Mouse (Mus musculus): ENCODE data around the gene Gm17019.
"Not testable (repeated sequence)": the region's sequence is repeated elsewhere in the genome, so short reads cannot be mapped to it uniquely, and the experiment has no call there.

Gene Gm17019

DNA sequence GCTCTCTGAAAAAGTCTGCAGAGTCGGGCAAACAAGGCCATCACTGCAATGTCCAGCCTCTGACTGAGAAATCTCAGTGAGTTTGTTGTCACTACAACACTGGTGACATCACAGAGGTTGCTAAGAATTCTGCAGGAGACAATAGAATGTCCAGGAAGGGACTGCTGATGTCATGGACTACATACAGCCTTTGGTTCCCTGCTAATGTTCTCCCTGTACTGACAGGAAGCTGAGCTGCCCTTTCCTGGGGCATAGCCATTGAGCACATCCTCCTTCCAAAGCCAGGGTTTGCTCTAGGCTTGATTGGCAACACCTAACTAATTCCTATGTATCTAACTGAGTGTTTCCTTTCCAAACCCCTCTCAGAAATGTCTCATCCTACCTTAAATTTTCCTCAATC is at the start of gene Gm17019:
Gene Gm17019, minus strand, starts transcription at position 101 of the 400 bp plus-strand sequence.
- DNase-seq (ENCODE audit: extremely low read depth, low read depth, low spot score): not testable (repeated sequence)

DNA sequence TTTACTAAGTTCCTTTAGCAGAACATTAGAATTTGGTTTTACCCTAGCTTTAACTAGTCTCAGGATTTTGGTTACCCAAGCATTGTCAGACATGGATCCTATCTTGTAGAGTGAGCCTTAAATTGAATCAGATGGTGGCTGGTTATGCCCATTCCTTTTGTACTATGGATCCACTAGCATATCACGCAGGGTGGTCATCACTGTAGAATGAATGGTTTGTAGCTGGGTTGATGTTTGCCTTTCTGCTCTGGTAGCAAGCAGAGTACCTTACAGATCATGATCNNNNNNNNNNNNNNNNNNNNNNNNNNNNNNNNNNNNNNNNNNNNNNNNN is 29.6 kb upstream of the Gm17019 start:
- not testable (repeated sequence) for DNase-seq (ENCODE audit: extremely low read depth, low read depth, low spot score)

DNA sequence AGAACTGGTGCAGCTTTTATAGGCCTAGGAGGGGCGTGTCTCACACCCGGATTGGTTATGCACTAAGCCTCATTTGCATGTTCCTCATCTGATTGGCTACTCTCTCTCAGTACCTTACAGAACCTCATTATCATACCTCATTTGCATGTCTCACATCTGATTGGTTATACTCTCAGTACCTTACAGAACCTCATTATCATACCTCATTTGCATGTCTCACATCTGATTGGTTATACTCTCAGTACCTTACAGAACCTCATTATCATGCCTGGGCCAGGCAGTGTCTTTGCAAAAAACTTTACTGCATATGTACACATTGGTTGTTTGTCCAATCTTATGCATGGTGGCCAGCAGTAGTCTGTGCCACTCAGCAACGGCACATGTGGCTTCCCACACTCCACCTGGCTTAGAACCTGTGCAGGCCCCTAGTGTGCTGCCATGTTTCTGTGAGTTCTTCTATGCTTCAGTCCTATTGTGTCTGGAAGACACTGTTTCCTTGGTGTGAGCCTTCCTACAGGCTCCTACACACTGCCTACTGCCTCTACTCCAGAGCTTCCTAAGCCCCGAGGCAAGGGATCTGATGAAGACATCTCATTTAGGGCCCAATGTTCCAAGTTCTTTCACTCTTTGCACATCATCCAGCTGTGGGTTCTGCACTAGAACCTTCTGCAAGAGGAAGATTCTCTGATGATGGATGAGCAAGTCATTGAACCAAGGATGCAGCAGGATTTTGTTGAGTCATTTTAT is 29.0 kb upstream of the Gm17019 start:
- not testable (repeated sequence) for DNase-seq (ENCODE audit: extremely low read depth, low read depth, low spot score)

DNA sequence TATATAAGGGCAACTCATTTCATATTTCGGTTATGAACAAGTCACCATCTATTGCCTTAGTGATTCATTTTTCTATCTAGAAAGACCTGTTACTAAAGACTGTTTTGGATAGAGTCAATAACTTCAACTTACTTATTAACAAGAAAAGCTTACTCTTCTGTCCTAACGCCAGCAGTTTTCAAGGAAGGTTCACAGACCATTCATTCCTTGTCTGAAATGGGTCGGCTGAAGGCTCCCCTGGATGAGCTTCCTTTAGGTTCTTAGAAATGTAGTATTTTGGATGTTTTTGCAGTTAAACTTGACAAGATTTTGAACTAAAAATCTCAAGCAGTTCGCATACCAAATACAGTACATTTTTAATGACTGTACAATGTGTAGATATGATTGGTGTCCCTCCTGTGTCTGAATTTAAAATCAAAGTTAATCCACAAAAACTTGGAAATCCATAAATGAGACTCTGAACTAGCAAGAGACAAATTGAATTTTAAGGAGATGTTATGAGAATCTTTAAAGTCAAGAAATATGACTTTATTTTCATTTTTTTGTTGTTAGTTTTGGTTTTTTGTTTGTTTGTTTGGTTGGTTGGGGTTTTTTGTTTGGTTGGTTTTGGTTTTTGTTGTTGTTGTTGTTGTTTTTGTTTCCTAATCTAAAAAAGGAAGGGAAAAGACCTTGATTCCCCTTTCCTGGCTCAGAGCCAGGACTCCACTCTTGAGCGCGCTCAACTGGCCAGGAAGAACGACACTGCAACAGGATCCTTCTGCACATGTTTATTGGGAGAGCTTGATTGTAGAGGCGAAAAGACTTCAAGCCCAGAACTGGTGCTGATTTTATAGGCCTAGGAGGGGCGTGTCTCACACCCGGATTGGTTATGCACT is 21.6 kb upstream of the Gm17019 start:
- not testable (repeated sequence) for DNase-seq (ENCODE audit: extremely low read depth, low read depth, low spot score)

DNA sequence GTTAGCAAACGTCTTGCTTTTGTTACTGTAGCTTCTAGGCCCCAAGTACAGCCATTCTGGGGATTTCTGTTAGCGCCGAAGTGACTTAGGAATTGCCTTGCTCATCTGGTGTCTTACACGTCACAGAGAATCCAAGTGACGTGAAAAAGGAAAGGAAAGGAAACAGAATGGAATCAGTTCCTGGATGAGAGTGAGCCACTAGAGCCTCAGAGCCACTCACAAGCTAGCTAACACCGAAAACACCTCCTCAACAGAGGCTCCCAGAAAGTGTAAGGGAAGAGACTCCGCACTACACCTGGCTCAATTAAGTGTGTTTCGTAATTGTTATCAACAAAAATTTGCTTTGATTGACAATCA is 20.8 kb upstream of the Gm17019 start:
- not testable (repeated sequence) for DNase-seq (ENCODE audit: extremely low read depth, low read depth, low spot score)

DNA sequence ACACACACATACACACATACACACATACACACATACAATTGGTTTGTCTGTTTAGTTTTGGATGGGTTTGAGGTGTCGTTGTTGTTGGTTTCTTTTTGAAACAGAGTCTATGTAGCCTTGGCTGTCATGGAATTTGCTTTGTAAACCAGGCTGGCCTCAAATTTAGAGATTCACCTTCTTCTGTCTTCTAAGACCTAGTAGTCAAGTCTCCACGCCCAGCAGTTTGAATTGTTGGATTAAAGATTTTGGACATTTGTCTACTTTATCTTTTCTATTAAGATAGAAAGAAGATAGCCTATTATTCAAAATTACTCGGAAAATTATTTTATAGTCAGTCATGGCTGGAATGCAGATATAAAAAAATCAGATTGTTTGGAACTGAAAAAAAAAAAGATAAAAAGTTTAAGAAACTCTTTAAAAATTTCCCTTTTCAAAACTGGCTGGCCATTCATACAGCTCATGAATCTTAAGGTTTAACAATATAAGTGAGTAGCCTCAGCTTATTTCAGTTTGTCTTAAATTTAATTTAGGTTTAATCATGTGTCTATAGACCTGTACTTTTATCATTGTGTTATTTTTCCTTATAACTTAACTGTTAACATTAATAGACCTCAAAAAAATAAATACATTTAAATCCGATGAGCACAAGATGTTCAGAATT is 20.3 kb upstream of the Gm17019 start:
- not testable (repeated sequence) for DNase-seq (ENCODE audit: extremely low read depth, low read depth, low spot score)

DNA sequence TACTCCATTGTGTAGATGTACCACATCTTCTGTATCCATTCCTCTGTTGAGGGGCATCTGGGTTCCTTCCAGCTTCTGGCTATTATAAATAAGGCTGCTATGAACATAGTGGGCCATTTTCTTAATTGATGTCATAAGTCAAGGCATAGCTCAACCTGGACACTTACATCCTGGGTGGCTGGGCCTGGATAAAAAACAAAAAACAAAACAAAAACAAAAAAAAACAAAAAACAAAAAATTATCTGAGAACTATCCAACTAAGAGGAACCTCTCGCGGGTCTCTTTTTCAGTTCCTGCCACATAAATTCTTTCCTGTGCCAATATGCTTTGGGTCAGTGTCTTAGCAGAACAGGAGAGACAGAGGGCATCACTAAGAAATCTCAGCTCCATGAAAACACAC is 18.0 kb upstream of the Gm17019 start:
- DNase-seq (ENCODE audit: extremely low read depth, low read depth, low spot score): not testable (repeated sequence)

DNA sequence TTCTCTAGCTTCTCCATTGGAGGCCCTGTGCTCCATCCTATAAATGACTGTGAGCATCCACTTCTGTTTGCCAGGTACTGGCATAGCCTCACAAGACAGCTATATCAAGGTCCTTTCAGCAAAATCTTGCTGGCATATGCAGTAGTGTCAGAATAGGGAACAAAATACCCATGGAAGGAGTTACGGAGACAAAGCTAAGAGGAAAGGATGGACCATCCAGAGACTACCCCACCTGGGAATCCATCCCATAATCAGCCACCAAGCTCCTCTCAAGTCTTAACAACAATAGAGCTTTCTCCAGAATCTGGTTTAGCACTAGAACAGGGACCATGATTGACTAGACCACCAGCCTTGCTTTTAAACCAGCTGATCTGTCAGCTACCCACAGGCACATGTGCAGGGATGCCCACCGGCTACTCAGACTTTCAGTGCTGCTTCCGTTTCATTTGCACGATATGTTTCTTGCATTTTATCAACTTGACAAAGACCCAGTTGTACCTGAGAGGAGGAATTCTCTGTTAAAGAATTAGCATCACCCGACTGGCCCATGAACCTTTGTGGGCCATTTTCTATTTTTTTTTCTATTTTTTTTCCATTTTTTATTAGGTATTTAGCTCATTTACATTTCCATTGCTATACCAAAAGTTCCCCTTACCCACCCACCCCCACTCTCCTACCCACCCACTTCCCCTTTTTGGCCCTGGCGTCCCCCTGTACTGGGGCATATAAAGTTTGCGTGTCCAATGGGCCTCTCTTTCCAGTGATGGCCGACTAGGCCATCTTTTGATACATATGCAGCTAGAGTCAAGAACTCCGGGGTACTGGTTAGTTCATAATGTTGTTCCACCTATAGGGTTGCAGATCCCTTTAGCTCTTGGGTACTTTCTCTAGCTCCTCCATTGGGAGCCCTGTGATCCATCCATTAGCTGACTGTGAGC is 12.3 kb upstream of the Gm17019 start:
- not testable (repeated sequence) for DNase-seq (ENCODE audit: extremely low read depth, low read depth, low spot score)

DNA sequence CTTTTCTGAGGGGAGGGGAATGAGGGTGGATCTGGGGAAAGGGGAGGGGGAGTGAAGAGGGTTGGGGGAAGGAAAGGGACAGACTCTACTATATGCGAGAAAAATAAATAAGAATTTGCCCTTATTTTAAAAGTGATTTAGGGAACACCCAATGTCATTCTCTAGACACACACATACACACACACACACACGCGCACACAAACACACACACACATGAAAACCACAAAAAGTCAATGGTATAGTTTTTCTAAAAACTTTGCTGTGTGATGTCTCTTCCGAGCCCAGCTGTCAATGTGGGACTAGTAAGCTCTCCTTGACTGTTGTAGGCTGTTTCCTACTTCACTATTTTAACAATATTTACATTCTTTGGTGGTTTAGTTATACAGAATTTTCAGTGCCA is 8.0 kb upstream of the Gm17019 start:
- not testable (repeated sequence) for DNase-seq (ENCODE audit: extremely low read depth, low read depth, low spot score)

DNA sequence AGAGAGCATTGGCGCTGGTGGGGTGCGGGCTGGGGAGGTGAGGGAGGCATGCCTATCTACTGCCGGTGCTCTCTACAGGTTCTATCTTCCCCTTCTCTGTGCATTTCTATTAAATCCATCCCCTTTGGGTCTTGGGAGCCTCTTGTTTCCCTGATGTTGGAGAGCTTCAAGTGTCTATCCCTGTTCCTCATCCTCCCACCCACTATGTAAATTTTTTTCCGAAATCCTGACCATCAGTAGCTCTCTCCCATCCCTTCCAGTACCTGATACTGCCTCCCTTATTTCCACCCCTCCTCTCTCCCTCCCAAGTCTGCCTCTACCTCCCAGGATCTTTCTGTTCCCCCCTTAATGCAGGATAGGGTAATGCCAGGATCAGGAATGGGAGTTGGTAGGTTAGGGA is 7.2 kb upstream of the Gm17019 start:
- not testable (repeated sequence) for DNase-seq (ENCODE audit: extremely low read depth, low read depth, low spot score)

DNA sequence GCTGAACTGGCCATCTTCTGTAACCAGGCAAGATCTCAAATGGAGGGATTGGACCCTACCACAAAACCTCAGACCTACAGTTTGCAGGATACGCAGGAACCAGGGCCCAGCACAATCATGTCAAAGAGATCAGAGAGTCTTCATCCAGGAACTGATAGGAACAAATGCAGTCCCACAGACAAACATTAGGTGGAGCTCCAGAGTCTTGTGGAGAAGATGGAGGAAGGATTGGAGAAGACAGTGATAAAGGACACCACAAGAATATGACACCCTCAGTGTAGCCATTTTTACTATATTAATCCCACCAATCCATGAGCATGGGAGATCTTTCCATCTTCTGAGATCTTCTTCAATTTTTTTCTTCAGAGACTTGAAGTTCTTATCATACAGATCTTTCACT is 8.5 kb downstream of the Gm17019 start:
- DNase-seq (ENCODE audit: extremely low read depth, low read depth, low spot score): not testable (repeated sequence)

DNA sequence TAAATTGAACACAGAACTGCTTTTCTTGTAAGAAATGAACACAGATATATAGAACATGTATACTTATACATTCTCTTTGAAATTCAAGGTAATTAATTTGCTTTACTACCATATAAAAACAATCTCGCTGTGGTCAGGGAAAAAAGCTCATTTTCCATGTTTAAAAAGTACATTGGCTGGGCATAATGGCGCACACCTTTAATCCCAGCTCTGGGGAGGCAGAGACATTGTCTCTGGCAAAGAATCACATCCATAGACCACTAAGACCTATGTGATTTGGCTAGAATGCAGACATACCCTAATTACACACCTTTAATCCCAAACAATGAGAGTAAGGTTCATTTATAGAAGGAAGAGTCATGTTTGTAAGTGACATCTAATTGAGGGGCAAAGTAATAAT is 12.7 kb downstream of the Gm17019 start:
- not testable (repeated sequence) for DNase-seq (ENCODE audit: extremely low read depth, low read depth, low spot score)

DNA sequence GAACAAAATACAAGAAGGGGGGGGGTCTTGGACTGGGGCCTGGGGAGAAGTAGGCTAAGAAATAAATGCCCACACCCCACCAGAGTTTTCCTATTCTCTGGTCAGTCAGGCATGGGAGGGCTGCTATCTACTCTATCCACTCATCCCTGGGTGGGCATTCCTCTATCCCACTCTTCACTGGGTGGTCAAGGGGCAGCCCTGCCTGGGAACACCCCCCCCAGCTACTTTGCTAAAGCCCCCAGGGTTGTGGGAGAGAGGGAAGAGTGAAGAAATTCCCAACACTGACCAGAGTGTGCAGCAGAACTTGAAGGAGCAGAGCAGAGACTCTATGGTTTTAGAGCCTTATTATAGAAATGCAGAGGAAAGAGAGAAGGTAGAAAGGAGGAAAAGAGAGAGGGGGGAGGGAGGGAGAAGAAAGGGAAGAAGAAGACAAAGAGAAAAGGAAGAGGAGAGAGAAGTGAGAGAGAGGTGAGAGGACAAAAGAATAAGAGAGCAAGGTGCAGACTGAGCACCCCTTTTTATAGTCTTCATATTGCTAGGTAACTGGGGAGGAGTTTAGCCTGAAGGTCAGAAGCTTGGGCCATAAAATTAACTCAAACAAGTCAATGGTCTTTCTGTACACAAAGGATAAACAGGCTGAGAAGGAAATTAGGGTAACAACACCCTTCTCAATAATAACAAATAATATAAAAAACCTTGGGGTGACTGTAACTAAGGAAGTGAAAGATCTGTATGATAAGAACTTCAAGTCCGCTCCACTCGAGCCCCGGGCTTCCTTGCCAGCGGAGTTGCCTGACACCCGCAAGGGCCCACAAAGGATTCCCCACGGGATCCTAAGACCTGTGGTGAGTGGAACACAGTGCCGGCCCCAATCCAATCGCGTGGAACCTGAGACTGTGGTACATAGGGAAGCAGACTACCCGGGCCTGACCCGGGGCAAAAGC is 21.9 kb downstream of the Gm17019 start:
- DNase-seq (ENCODE audit: extremely low read depth, low read depth, low spot score): not testable (repeated sequence)

DNA sequence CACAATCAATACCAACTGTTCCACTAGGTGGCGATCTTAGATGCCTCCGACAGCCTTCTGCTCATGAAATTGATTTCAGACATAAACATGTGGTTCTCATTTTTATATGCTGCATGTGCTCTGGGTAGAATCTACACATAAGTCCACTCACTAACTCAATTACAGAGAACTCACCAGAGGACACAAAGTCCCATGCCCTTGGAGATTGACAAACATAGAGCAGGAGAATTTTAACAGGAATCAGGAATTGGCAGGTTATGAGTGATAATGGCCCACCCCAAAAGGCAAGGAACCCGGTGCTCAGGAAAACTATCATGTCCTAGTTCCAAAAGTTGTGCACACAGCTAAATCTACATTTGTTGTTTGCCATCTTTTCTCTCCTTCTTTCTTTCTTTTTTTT is 25.9 kb downstream of the Gm17019 start:
- DNase-seq (ENCODE audit: extremely low read depth, low read depth, low spot score): not testable (repeated sequence)

DNA sequence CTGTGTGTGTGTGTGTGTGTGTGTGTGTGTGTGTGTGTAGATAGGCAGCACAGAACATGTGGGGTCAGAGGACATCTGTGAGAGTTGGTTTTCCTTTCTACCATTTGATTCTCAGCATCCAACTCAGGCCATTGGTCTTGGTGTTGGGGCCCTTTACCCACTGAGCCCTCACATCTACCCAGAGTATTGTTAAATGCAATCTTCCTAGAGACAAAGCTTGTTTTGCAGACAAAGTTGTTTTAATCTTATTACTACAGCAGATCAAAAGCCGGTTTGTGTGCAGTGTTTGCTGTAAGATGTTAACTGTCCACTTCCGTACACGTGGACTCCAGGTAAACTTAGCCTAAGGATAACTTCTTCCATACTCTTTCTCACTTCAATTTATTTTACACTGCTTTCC is 26.5 kb downstream of the Gm17019 start:
- DNase-seq (ENCODE audit: extremely low read depth, low read depth, low spot score): not testable (repeated sequence)

DNA sequence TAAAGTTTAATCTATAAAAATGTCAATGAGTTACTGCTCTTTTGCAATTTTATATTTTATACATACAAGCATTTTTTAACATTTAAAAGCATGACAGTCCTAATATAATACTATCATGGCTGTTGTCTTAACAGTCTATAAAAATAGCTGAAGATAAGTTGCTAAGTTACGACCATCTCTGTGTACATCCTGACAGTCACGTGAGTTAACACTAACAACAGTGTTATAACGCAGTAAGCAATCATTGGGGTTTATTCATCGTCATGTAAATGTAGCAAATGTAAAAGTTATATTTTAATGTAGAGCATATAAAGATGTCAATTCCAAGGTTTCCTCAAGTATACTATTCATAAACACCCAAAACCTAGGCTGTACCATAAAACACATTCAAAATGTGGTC is 27.2 kb downstream of the Gm17019 start:
- DNase-seq (ENCODE audit: extremely low read depth, low read depth, low spot score): not testable (repeated sequence)

DNA sequence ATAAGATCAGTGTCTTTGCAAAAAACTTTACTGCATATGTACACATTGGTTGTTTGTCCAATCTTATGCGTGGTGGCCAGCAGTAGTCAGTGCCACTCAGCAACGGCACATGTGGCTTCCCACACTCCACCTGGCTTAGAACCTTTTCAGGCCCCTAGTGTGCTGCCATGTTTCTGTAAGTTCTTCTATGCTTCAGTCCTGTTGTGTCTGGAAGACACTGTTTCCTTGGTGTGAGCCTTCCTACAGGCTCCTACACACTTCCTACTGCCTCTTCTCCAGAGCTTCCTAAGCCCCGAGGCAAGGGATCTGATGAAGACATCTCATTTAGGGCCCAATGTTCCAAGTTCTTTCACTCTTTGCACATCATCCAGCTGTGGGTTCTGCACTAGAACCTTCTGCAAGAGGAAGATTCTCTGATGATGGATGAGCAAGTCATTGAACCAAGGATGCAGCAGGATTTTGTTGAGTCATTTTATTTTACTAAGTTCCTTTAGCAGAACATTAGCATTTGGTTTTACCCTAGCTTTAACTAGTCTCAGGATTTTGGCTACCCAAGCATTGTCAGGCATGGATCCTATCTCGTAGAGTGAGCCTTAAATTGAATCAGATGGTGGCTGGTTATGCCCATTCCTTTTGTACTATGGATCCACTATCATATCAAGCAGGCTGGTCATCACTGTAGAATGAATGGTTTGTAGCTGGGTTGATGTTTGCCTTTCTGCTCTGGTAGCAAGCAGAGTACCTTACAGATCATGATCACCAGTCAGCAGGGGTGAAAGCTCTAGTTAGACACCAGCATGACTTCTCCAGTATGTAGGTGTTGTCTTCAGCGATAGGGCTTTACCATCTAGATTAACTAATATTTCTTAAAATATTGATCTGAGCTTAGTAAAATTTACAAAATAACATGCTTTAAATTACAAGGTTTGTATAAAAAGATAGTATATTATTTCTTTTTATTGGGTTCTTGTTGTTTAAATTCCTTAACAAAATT is 27.9 kb downstream of the Gm17019 start:
- not testable (repeated sequence) for DNase-seq (ENCODE audit: extremely low read depth, low read depth, low spot score)

DNA sequence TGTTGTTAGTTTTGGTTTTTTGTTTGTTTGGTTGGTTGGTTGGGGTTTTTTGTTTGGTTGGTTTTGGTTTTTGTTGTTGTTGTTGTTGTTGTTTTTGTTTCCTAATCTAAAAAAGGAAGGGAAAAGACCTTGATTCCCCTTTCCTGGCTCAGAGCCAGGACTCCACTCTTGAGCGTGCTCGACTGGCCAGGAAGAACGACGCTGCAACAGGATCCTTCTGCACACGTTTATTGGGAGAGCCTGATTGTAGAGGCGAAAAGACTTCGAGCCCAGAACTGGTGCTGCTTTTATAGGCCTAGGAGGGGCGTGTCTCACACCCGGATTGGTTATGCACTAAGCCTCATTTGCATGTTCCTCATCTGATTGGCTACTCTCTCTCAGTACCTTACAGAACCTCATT is 34.7 kb downstream of the Gm17019 start:
- DNase-seq (ENCODE audit: extremely low read depth, low read depth, low spot score): not testable (repeated sequence)

Measured in fat pad, adult 2 months (tissue).